Mouse (Mus musculus): Measurements from ENCODE around the gene Vps41.

DNA sequence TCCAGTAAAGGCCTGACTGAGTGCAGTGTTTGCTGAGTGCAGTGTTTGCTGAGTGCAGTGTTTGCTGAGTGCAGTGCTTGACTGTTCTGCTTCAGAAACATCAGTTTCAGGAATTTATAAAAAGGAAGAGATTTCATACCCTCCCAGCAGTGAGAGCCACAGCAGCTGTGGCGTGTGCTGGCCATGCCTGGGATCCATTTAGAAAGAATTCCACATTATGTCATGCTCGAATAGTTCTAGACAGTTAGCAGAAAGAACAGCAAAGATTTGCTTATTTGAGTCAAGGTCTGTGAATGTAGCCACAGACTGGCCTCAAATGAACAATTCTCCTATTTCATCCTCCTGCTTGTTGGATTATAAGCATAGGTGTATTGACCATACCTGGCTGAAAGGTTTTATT lies 71.6 kb downstream of the Vps41 start:
- no peak for TF ChIP-seq GATA1 (IDR thresholded peaks at IDR 0.05; ENCODE audit: low read depth, low read length)
- TF ChIP-seq POLR2AphosphoS2 (IDR thresholded peaks at IDR 0.05; ENCODE audit: low read length): no peak
- TF ChIP-seq EP300 (IDR thresholded peaks at IDR 0.05; ENCODE audit: low read depth in 1 of 2, low read length in 2 of 2): no peak
- TF ChIP-seq MAX (IDR thresholded peaks at IDR 0.05; ENCODE audit: low read length): no peak
- no peak for TF ChIP-seq USF1 (IDR thresholded peaks at IDR 0.05; ENCODE audit: low read depth, low read length)
- TF ChIP-seq CTCF (IDR thresholded peaks at IDR 0.05 in 2 of 3, conservative IDR thresholded peaks at IDR 0.05 in 1 of 3; ENCODE audit: control insufficient read depth in 1 of 3, insufficient read depth in 1 of 3, low read depth in 2 of 3, low read length in 3 of 3, poor library complexity in 1 of 3, severe bottlenecking in 1 of 3): no peak
- no peak for TF ChIP-seq ZMIZ1 (IDR thresholded peaks at IDR 0.05; ENCODE audit: low read depth, low read length)
- no peak for TF ChIP-seq POLR2A (IDR thresholded peaks at IDR 0.05; ENCODE audit: control insufficient read depth in 1 of 2, insufficient read depth in 1 of 2, low read depth in 1 of 2, low read length in 2 of 2, poor library complexity in 1 of 2)
- no peak for TF ChIP-seq MXI1 (IDR thresholded peaks at IDR 0.05; ENCODE audit: low read depth, low read length)
- no peak for TF ChIP-seq USF2 (IDR thresholded peaks at IDR 0.05; ENCODE audit: borderline replicate concordance in 1 of 2, insufficient read depth in 1 of 2, low read depth in 1 of 2, low read length in 2 of 2)
- no peak for TF ChIP-seq MYB (IDR thresholded peaks at IDR 0.05; ENCODE audit: low read depth, low read length)
- TF ChIP-seq RCOR1 (IDR thresholded peaks at IDR 0.05; ENCODE audit: low read depth, low read length): no peak

All from MEL (cell line).